Mouse (Mus musculus) left cerebral cortex, adult 9 months (tissue): ENCODE results near the gene Otud4.
"Not testable (repeated sequence)": the region's sequence is repeated elsewhere in the genome, so short reads cannot be mapped to it uniquely, and the experiment has no call there.

Experiments used
- DNase-seq, 2 experiments: peaks; one replicate each; pipeline ENCODE4 v3.0.0; 2022; ENCODE audit warnings: low spot score in 2 of 2

Otud4 gene

DNA sequence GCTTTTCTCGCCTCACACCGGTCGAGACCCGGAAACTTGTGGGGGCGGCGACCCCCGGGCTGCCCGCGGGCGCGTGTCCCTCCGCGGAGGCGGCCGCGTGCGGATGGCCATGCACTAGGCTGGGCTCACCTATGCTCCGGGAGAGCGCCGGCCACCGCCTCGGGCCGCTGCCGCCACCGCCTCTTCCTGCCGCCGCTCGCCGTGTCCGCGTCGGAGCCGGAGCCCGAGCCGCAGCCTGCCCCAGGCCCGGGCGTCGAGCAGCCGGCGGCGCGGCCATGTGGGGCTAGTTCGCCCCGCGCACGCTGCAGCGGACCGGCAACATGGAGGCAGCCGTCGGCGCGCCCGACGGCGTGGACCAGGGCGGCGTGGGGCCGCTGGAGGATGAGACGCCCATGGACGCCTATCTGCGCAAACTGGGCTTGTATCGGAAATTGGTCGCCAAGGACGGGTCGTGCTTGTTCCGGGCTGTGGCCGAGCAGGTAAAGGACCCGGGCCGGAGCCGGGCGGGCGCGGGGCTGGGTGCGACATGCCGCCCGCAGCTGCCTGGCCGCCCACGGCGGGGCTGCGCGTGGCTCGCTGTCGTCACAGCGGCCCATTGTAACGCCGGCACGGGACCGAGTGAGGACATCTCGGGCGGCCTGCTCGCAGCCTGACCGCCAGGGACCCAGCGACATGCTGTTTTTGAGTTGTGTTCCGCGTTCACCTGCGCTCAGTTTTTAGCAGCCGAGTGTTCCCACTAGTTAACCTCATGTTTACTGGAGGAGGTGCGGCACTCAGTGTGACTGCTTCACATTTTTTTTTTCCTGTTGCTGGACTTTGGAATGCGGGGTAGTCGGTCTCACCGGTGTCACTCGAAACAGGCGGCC, at the start of gene Otud4:
Otud4 (plus strand) TSS at position 33 of the 866 bp plus-strand sequence.
- DNase-seq = peak; percentile 13 to 48

DNA sequence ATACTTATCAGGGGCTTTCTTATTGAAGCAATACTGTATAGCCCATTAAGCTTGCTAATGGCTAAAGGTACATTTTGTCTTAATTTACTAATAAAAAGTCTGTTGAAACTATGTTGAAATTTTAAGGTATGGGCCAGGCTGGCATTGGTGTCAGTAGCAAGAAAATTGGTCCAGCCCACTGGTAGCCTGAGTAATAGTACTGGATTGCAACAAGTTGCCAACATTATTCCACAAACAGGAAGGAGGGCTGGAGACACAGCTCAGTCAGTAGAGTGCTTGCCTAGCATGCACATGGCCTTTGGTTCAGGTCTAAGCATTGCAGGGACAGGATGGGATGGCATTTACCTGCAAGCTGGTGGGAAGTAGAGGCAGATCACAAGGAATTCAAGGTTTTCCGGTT, 38.5 kb upstream of the Otud4 start:
- no peak for DNase-seq

DNA sequence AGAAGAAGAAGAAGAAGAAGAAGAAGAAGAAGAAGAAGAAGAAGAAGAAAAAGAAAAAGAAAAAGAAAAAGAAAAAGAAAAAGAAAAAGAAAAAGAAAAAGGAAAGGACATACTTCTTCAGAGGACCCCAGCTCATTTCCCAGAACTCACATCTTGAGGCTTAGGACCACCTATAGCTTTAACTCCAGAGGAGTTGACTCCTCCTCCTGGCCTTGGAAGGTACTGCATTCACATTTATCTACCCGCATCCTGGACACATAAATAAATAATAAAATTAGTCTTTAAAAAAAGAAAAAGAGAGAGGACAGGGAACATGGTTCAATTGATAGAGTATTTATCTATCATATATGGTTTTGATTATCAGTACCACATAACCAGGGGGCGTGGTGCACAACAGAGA, 36.2 kb upstream of the Otud4 start:
- not testable (repeated sequence) for DNase-seq

DNA sequence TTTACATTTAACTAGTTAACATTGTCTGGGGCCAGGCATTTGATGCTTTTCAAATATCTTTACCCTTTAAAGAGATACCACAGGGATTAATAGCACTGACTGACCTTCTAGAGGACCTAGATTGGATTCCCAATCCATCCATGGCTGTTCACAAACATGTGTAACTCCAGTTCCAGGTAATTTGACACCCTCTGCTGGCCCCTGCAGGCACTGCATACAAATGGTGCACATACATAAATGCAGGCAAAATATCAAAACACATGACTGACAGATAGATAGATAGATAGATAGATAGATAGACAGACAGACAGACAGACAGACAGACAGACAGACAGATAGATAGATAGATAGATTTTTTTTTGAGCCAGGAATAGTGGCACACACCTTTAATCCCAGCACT, 33.2 kb upstream of the Otud4 start:
- no peak for DNase-seq

DNA sequence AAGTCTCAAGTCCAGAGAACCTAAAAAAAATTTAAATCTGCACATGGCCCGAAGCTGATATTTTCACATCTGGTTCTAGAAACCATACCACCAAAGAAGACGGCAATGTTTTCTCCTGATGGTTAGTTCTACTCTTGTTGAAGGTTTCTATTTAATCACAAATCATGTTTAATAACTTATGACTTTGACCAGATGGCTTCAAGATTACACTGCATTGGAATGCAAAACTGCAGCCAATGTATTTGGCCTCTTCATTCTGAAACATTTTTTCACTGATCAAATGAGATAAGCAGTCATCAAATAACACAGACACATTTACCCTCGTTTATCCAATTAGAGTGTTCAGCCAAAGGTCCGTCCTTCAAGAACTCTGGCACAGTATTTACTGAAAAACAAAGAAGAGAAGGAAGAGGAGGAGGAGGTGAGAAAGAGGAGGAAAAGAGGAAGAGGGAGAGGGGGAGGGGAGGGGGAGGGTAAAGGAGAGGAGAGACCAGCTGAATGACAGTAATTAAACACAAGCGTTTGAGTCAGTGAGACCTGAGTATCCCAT, 32.6 kb upstream of the Otud4 start:
- DNase-seq = no peak

DNA sequence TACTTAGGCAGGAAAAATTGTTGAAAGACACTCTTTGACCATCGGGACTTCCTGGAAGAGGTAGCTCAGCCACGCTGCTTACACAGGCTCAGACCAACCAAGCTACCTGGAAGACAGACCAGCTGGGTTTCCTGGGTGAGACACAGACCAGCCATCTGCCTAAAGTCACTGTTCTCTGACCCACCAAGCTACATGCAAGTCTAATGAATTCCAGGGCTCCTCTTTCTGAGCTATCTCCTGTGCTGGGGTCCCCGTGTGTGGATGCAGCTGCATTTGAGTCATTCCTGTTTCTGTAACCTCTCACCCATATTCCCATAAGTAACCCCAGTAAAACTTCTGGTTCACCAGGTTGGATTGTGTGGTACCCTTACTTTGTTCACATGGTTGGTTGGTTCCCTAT, 30.7 kb upstream of the Otud4 start:
- no peak for DNase-seq

DNA sequence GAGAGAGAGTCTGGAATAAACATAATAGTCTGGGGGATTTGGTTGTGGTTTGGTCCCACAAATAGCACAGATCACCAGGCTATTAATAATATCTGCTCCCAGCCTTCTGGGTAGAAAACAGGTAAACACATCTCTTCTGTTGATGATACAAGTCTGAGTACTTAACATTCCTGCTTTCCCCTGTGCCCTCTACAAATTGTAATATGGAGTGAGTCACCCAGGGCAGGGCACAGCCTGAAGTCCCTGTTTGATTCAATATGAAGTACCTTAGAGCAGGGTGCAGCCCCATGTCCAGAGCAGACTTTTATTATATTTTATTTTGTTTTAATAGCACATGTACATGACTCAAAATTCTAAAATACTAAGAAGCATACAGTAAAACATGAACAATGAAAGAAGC, 29.1 kb upstream of the Otud4 start:
- DNase-seq = no peak

DNA sequence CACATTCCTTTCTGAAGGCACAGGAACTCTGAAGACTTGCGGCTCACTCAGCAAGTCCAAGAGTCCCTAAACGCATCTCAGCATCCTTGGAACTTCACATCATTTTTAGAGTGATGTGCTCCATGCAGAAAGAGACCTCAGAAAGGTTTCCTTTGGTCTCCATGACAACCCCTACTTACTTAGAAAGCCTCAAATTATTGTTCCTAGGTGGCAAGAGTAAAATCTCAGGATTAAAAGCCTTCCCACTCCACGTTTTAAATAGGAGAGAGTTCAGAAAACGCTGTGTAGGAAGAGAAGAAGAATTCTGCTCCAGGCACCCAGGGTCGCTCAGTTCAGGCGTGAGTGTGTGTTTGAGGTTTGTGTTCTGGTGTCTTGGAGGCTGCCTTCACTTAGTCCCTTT, 27.1 kb upstream of the Otud4 start:
- peak; percentile 6 to 38 for DNase-seq

DNA sequence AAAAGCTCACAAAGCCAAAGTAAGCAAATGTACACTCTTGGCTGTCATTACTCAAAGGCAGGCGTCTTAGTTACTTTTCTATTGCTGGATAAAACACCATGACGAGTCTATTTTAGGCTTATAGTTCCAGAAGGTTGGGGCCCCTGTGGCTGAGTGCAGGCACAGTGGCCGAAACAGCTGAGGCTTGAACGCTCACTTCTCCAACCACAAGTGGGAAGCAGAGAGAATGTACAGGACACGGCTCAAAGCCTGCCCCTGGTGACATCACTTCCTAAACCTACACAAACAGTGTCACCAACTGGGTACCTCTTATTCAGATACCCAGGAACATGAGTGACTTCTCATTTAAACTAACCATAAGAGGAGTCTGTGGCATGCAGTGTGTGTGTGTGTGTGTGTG, 26.5 kb upstream of the Otud4 start:
- DNase-seq = peak in 1 of 2 experiments; percentile 9

DNA sequence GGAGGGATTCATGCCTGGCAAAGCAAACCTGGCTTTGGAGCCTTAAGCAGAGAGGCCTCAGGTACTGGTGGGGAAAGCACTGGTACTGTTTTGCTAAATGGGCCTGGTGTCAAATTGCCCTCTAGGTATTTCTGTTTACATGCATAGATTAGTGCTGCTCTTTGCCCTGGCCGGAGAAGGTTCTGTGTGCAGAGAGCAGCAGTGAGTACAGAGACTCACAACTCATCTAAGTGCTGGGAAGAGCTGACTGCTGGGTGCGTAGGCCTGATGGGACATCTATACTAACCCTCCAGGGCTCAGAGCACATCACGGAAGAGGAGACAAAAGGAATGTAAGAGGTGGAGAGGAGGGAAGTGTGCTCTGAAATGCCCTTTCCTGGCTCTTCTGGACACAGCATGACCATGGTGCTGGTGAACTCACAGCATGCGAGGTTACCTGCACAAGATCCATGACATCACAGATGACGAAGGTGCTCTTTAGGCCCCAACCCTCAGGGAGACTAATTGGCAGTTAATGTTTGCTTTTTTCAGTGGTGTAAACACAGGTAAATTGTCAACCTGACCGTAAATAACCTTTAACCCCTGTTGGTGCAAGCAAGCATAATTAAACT, 23.6 kb upstream of the Otud4 start:
- no peak for DNase-seq

DNA sequence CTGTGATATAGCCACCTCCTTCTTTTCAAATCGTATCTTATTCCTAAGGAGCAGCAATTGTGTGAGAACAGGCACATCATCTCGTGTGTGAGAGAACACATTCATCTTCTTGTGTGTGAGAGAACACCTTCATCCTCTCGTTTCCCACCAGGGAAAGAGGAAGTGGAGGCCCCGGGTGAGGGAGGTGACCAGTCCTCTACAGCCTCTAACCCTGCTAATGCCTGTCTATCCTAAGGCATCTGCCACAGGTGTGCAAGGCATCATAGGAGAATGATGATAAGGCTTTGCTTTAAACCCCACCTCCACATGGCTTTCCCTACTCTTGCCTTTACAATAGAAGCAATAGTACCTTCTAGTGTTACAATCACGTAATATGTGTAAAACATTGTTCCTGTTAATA, 20.5 kb upstream of the Otud4 start:
- no peak for DNase-seq

DNA sequence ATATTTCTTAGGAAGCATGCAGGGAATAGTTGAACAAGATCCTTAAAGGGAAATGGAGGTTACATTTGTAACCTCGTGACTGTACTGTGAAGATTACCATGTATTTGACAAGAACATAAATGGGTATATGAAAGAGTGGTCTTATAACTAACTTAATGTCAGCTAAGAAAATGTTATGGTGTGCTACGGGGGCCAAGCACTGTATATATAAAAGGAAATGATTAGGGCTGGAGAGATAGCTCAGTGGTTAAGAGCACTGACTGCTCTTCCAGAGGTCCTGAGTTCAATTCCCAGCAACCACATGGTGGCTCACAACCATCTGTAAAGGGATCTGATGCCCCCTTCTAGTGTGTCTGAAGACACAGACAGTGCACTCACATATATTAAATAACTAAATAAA, 20.1 kb upstream of the Otud4 start:
- DNase-seq = no peak

DNA sequence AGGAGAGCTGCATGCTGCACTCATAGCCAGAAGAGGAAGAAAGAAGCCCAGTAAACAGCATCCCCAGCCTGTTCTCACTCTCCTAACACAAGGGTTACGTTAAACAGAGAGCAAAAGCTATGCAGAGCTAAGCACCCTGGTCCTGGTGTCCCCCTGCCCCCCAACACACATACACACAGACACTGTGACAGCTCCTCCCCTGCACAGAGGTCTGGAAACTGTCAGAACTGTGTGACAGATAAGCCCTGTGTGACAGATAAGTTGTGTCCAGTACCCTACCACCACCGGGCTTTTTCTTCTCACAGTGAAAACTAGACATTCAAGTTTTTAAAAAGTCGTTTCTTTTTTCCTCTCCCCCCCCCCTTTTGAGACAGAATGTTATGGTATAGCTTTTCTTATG, 19.4 kb upstream of the Otud4 start:
- no peak for DNase-seq

DNA sequence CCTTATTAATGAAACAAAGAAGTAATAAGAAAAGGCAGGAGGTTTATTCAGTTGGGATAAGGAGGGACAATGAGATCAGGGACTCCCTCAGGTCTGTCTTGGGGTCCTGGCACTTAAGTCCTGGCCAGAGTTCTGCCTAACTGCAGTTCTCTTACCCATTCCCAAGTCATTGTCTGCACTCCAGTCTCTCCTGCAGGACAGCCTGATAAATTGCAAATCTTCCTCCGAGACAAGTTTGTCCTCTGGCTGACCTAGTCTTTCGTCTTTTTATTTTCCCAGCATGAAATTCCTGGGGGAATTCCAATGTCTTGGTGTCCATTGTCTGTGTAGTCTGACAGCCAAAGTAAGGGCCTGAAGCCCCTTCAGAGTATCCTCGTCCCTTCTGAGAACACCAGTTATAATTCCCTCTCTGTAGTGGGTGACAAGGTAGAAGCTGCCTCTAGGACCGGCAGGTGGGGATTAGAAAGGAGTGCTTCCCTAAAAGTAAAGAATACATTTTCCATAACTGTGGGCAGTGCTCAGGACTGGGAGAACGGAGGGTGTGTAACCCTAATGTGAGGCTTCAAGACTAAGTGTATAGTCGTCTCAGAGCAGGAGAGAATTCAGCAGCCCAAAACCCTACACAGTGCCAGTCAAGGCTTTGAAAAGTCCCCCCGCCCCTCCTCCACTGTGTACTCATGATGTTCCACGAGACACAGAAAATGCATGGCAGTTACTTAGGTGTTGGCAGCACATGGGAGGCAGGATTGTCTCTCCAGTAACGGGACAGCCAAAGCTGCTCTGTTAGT, 18.7 kb upstream of the Otud4 start:
- DNase-seq = no peak

DNA sequence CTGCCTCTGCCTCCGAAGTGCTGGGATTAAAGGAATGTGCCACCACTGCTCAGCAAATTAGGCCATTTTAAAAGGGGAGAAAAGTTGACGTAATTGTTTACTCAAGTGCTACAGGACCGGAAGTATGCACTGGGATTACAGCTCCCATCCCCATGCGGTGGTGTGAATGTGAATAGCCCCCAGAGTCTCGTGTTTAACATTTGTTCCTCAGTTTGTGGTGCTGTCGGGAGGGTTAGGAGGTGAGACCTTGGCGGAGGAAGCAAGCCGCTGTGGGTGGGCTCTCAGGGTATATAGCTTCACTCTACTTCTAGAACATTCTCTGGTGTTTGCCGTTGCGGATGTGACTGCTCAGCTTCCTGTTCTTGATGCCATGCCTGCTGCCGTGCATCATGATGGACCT, 17.1 kb upstream of the Otud4 start:
- DNase-seq = no peak

DNA sequence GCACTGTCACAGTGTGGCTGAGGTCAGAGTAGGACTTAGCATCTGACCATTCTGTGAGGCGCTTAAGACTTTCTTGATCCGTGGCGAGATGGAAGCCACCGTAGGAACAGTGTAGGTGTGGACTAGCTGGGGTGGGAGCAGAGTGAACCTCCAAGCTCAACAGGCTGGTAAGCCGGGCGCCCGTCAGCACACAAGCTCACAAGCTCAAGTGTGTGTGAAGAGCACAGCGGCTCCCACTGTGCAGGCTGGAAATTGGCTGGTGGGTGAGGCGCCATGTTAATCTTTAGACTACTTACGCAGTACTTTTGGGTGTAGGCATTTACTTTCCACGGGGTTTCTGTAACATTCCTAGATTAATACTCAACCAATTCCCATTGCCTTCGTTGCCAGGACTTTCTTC, 16.1 kb upstream of the Otud4 start:
- DNase-seq = no peak

DNA sequence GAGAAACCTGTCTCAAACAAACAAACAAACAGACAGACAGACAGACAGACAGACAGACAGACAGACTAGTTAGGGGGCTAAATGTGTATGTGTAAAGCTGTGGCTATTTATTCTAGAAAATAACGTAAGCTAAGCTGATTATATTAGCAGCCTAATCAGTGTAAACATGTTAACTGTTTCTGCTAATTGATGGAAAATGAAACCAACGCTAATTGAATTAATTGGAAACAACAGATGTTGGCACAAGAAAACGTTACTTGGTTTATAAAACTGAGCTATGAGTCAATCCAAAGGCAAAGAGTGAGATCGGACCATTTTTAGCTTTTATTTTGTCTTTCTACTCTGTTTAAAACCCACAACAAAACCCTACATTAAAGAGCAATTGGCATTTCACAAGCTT, 15.0 kb upstream of the Otud4 start:
- no peak for DNase-seq

DNA sequence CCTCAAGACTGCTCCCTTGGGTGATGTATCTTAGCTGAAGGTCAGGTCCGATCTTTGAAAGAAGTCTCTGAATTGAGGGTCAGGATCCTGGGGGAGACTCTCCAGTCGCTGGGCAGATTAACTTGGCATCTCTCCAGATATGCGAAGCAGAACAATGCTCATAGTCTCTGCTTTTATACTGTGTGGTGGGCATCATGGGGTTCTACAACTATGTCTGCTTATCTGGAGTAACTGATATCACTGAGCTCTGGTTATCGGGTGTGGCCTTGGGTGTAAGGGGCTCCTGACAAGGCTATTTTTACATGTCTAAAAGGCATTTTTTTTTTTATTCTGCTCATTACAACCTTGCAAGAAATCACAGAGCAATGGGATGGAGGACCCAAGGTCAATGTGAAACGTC, 13.2 kb upstream of the Otud4 start:
- no peak for DNase-seq

DNA sequence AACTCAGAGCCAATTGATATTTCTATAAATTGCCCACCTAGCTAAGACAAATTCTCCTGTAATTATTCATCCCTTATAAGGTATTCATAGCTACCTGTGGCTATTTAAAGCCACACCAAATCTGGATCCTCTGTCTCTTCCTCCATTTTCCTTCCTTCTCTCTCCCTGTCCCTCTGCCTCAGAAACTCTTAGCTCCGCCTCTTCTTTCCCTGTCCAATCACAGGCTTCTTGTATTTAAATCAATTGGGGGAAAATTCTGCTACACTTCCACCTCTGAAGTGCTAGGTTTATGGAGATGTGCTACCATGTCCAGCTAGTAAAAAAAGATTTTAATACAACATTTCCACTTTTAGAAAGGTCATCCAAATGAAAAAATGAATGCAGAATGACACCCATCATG, 3.9 kb upstream of the Otud4 start:
- DNase-seq = no peak

DNA sequence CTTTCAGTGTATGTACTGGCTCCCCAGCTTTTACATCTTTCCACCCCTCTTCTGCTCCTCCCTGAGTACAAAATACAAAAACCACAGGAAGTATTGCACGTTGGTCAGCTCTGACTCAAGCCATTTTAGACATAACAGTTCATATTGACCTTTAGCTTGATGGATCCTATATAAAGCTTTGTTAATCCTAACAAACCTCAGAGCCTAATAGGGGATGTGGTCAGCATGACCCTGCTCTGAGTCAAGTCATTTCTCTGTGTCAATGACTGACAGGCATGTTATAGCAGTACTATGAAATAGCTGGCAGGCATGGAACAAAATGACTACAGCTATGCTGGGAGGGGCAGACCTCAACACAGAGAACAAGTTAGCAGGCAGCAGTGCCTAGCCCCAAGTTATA, 3.3 kb upstream of the Otud4 start:
- no peak for DNase-seq

DNA sequence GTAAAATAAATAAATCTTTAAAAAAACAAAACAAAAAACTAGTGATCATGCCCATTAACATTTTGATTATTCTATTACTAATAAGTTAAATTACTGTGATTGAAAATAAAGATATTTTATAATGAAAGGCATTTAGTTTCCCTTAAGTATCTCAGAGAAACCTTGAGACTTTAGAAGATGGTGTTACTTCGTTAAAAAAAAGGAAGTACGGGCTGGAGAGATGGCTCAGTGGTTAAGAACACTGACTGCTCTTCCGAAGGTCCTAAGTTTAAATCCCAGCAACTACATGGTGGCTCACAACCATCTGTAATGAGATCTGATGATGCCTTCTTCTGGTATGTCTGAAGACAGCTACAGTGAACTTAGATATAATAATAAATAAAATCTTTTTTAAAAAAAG, 2.2 kb upstream of the Otud4 start:
- DNase-seq = no peak

DNA sequence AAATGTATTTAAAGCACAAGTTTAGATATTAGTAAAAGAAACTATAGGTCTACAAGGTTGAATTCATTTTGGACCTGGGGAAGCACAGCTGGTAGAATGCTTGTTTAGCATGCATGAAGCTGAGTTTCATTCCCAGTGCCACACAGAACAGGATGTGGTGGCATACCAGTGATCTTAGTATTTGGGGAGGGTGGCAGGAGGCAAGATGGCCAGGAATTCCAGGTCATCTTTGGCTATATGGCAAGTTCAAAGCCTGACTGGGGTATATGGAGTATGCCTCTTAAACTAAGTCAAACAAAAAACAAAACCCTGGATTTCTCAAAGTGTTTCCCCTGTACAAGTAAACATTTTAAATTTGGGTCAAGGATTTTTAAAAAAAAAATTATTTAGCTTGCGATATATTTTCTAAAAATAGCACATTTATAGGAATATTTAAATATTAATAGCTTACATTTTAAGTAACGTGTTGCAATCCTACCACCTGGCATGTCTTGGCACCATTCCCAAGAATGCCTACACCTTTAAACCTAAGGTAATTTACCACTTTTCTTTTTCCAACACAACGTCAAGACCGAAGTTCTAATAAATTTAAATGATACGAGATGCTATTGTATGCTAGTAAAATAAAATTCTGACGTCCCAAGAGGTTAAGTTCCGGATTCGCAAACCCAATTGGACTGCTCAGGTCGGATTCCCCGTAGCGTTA, 1.3 kb upstream of the Otud4 start:
- no peak for DNase-seq
